Mouse (Mus musculus): ENCODE measurements around the gene Gtf2a1l.

The Gtf2a1l gene

DNA sequence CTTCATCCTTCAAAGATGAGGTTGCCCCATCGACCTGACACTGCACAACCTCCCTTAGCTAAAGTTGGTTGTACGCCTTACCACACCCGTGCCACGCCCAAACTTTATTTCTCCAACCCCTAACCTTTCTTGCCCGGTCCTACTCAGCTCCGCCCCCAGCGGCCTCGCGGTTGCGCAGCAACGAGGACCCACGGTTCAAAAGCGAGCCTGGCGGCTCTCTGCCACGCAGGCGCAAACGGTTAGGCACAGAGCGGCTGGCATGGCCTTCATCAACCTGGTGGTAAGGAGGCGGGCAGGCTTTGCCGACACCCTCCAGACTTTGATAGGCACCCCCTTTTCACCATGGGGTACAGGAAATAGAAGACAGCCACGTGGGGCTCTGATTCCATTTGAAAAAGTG lies at the start of gene Gtf2a1l:
TSS of gene Gtf2a1l (plus strand) at position 209 of the 400 bp plus-strand sequence.
- in situ Hi-C loops (cut with MboI, MseI), result loop anchor here (25.0 kb wide), 1 partner anchor 1844 kb away; no protein-coding TSS in a partner anchor

DNA sequence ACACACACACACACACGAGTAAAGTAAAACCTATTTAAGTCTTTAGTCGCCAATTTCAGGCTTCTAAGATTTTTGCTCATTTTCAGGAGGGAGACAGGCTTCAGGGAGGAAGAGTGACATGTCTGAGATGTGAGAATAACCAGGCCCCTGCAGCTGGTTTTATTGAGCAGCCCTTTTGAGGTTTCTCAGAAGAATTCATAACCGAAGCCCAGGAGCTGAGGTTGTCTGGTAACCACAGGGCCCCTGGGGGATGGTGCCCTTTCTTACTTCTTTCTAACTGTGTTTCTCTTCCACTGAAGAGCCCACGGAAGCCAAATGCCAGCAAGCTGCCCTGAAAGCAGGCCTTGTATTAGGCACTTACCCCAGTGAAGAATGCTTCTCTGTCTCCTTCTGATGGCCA lies 47.5 kb upstream of the Gtf2a1l start:
- in situ Hi-C loops (cut with MboI, MseI), result no loop called here

DNA sequence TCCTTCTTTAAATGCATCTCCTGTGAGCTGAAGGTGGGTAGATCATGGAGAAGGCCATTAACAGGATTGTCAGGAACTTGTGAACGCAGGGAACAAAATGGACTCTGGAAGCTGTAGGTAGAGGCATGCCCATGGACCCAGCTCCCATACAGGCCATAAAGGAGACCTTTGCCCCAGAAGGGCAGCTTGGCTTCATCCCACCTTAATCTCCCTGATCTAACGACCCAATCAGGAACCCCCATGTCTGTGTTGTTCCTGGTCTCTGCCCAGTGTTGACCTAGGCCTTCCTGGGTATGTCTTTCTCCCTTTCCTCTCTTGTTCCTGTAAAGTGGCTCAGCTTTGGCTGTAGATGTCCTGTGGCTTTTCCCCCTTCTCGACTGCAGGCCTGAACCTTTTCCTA lies 47.1 kb upstream of the Gtf2a1l start:
- in situ Hi-C loops (cut with MboI, MseI), result no loop called here

GRCm38 (mm10) chr17:88622711-88623110 lies 45.7 kb upstream of the Gtf2a1l start:
- in situ Hi-C loops (cut with MboI, MseI), result no loop called here

DNA sequence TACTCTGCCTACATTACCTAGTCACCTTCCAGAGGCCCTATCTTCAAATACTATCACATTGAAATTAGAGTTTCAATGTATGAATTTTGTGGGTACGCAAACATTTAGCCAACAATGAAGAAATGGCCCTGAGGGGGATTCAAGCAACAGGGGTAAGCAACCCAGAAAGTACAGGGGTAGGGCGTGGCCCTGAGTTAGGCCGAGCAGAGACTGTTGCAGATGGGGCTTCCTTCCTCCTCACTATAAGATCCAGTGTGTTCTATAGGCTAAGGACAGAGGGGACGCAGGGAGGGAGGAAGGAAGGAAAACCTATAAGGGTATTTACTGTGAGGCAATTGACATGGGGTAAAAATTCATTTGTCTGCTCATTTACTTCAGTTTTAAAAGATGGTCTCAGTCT lies 44.1 kb upstream of the Gtf2a1l start:
- in situ Hi-C loops (cut with MboI, MseI), result no loop called here

- in situ Hi-C loops (cut with MboI, MseI), result no loop called here
Observed at GRCm38 (mm10) chr17:88625350-88625749, 43.1 kb upstream of the Gtf2a1l start.

- in situ Hi-C loops (cut with MboI, MseI), result no loop called here
Observed at GRCm38 (mm10) chr17:88625931-88626330, 42.5 kb upstream of the Gtf2a1l start.

- in situ Hi-C loops (cut with MboI, MseI), result no loop called here
Observed at GRCm38 (mm10) chr17:88626347-88626811, 42.1 kb upstream of the Gtf2a1l start.

- in situ Hi-C loops (cut with MboI, MseI), result no loop called here
Observed at GRCm38 (mm10) chr17:88627150-88627549, 41.3 kb upstream of the Gtf2a1l start.

GRCm38 (mm10) chr17:88628676-88629380 lies 39.6 kb upstream of the Gtf2a1l start:
- in situ Hi-C loops (cut with MboI, MseI), result no loop called here

DNA sequence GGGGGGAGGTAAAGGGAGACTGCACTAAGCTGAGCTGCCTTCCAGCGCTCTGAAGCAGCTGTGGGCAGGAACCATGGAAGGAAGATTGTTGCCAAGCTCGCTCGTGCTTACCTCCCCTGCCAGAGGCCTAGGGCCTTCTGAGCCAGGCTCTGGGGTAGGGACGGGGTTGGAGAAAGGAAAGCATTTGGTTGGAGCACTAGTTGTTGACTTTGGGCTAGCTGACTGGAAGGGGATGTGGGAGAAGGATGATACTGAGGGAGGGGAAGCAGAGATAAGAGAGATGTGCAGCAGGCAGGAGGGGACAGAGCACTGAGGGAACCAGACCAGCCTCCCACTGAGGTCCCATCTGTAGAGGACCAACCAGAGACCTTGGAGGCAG lies 39.1 kb upstream of the Gtf2a1l start:
- in situ Hi-C loops (cut with MboI, MseI), result no loop called here

DNA sequence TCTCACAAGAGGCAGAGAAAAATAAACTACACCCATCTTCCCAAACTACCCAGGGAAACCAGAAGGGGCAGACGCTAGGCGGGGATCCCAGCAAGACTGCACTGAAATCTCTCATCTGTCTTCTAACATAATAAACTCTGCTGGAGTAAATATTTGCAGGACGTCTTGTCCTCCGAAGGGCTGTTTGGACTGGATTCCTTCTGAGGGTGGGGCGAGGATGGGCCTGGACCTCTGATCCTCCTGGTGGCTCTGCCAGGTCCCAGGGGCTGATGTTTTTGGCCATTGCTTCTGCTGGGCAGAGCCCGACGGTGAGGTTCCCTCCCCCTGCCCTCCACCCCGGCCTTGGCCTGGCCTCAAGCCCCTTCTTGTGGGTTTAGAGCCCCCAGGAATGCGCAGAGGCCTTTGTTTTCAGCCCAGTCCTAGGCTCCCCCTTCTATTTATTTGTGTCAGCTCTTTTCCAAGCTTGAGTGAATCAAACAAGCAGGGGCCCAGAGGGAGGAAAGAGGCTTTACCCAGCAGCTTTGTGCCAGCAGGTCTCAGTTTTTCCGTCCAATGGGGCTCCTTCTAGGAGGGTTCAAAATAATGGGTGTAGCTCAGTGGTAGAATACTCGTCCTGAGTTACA lies 38.4 kb upstream of the Gtf2a1l start:
- in situ Hi-C loops (cut with MboI, MseI), result no loop called here

DNA sequence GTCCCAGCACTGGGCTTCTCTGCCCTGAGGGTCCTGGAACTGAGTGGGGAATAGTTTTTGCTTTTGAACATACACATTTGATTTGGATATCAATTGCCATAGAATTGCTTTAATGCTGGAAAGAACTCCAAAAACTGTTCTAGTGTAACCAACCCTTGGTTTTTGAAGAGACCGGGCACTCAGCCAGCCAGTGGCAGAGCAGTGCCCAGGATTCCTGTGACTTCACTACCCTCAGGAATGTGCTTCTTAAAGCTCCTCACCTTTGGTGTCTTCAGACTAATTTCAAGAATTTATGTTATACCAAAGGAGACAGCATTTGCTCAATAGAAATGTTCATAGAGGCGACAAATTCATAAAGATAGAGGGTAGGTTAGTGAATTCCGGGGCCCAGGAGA lies 37.9 kb upstream of the Gtf2a1l start:
- in situ Hi-C loops (cut with MboI, MseI), result no loop called here

GRCm38 (mm10) chr17:88632631-88633030 lies 35.8 kb upstream of the Gtf2a1l start:
- in situ Hi-C loops (cut with MboI, MseI), result no loop called here

- in situ Hi-C loops (cut with MboI, MseI), result loop anchor here (5.0 kb wide), 1 partner anchor 39 kb away; the partner anchor contains the start of gene Ston1
Observed at GRCm38 (mm10) chr17:88636076-88636475, 32.4 kb upstream of the Gtf2a1l start.

GRCm38 (mm10) chr17:88636587-88636986 lies 31.9 kb upstream of the Gtf2a1l start:
- in situ Hi-C loops (cut with MboI, MseI), result loop anchor here (5.0 kb wide), 1 partner anchor 39 kb away; the partner anchor contains the start of gene Ston1

DNA sequence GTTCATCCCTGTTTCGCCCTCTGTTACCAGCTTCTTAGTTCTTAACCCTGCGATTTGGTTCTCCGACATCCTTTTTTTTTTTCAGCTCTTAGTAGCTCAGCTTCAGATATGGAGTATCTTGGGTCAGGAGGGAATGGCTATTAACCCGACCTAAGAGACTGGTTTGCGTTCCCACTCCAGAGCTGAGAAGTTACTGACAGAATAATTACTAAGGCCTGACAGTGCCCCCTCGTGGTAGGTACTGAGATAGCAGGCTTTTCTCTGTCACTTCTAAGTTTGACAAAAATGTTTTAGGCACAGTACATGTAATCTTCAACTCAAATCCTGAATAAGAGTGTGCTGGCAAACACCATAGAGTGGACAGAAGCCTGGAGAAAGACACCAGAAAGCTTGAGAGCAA lies 27.4 kb upstream of the Gtf2a1l start:
- in situ Hi-C loops (cut with MboI, MseI), result loop anchor here (5.0 to 10.0 kb wide), 2 partner anchors 84 to 376 kb away; no protein-coding TSS in a partner anchor

DNA sequence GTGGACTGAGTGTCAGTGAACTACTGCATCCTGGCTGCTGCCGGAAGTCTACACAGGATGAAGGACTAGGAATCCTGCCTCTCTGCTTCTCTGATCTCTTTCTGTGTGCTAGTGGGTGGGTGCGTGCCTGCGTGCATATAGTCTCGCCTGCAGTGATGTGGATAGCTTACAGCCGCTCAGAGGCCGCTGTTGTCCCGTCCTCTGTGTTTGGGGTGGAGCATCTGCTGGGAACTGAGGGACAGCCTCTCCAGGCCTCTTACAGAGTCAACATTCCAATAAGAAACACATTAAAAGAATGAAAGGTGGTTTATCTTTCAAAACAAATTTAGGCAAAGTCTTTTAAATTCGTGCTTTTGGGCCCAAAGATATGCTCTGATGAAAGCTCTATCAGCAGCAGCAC lies 26.6 kb upstream of the Gtf2a1l start:
- in situ Hi-C loops (cut with MboI, MseI), result loop anchor here (5.0 to 10.0 kb wide), 2 partner anchors 85 to 377 kb away; no protein-coding TSS in a partner anchor

DNA sequence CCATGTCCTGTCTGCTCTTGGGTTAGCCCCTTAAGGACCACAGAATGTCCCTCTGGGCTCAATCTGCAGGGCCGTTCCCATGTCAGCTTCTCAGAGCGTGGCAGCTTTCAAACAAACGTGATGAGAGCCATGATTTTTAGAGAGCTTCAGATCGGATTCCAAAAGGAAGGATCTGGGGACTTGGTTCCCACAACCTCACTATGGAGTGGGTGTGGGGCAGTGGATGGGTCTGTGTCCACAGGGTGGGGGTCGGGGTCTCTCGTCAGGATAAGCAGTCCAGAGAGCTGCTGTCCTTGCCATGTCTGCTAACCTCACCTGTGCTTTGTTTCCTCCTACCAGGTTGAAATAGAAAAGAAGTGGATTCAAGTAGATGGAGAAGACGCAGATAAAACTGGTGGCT lies 23.6 kb upstream of the Gtf2a1l start:
- in situ Hi-C loops (cut with MboI, MseI), result loop anchor here (5.0 to 10.0 kb wide), 2 partner anchors 88 to 380 kb away; no protein-coding TSS in a partner anchor

DNA sequence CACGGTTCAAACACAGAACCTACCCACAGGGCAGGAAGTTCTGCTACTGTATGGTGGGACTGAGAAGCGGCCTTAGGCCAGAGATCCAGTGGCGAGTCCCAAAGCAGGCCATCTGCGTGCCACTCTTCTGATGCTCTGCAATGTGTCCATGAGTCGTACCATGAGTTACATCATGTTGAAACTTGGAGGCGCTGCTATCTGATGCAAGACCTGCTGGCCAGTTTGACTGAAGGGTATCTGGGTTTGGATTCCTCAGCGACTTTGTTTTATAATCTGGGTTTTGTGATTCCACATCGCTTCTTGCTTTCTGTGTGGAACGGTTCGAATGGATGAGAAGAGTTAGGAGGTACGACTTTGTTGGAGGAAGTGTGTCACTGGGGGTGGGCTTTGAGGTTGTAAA lies 23.2 kb upstream of the Gtf2a1l start:
- in situ Hi-C loops (cut with MboI, MseI), result loop anchor here (10.0 kb wide), 1 partner anchor 380 kb away; no protein-coding TSS in a partner anchor

GRCm38 (mm10) chr17:88647149-88647548 lies 21.3 kb upstream of the Gtf2a1l start:
- in situ Hi-C loops (cut with MboI, MseI), result loop anchor here (10.0 kb wide), 1 partner anchor 382 kb away; no protein-coding TSS in a partner anchor

DNA sequence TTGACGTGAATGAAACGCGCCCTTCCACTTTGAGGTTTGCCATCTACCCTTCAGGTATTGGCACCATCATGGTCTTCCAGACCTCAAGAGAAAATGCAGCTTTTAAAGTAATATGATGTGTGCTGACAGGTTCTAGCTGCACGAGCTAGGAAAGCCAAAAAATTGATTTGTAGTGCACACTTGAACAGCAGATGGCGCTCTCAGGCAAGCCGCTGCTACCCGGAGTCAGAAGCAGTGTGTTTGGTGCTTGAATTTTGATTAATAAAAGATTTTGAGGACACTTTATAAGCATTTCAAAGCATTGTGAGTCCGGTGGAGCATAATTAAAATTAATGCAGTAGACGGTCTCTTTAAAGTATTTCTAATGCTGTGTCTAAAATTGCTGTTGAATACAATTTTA lies 16.4 kb upstream of the Gtf2a1l start:
- in situ Hi-C loops (cut with MboI, MseI), result loop anchor here (5.0 to 25.0 kb wide), 2 partner anchors 105 to 1860 kb away; no protein-coding TSS in a partner anchor
